Mouse (Mus musculus) spleen, adult 10 weeks (tissue): ENCODE results near the gene Gm11146. TPM values are rescaled to one million over a fixed set of nuclear protein-coding genes. Genes with fewer than 3 reads are reported as not detected.

Experiments
- polyA plus RNA-seq: library from polyadenylated mRNA; stranded (reverse); fragments of 350-450 nt; fragmentation: Illumina TruSeq; extraction: RNeasy Lipid Tissue Mini Kit (QIAGEN cat#74804); gene quantifications from one replicate; pipeline ENCODE4 v1.2.3, GENCODE M21; 2015; ENCODE audit warnings: low replicate concordance; ENCODE audit not compliant: insufficient read depth

Gene Gm11146
- not detected for polyA plus RNA-seq

GRCm38 (mm10) chr16:77601994-77602393, at the start of gene Gm11146:
Gm11146 (minus strand) TSS chr16:77602094.

